Mouse (Mus musculus) hindbrain, postnatal 0 days (tissue): ENCODE measurements at regions not wholly inside any gene's neighbourhood (a gene's known extent, or its start where the extent isn't known, plus 50 kb on each side); places are given as distances from the start of the nearest gene placed in this dataset.

ENCODE experiments used
- ATAC-seq: fragments of 200-750 bp; cut with Nextera tagmentation; 2 replicates; pipeline ENCODE4 v1.8.0; 2017; ENCODE audit warnings: mild to moderate bottlenecking, moderate TSS enrichment, moderate library complexity
- DNase-seq: peaks from one replicate; pipeline ENCODE4 v3.0.0-alpha.2; 2015; ENCODE audit warnings: low spot score
- H3K27ac ChIP-seq: fragments of 300-500 bp; sonication (generic); 2 replicates; pipeline ENCODE4 v1.5.1; 2014; ENCODE audit warnings: mild to moderate bottlenecking
- H3K27me3 ChIP-seq: fragments of 300-500 bp; sonication (generic); 2 replicates; pipeline ENCODE4 v1.6.1; 2014; ENCODE audit warnings: low read length, mixed read lengths; ENCODE audit not compliant: insufficient read depth
- H3K36me3 ChIP-seq: fragments of 300-500 bp; sonication (generic); 2 replicates; pipeline ENCODE4 v1.6.1; 2014; ENCODE audit warnings: low read length, mixed read lengths; ENCODE audit not compliant: insufficient read depth
- H3K4me1 ChIP-seq: fragments of 300-500 bp; sonication (generic); 2 replicates; pipeline ENCODE4 v1.6.1; 2014; ENCODE audit warnings: antibody characterized with exemption, low read length, mixed read lengths; ENCODE audit not compliant: insufficient read depth
- H3K4me2 ChIP-seq: fragments of 300-500 bp; sonication (generic); 2 replicates; pipeline ENCODE4 v1.6.1; 2014; ENCODE audit warnings: low read depth, mild to moderate bottlenecking, low read length, moderate library complexity, mixed read lengths
- H3K4me3 ChIP-seq: fragments of 300-500 bp; sonication (generic); 2 replicates; pipeline ENCODE4 v1.5.1; 2014; ENCODE audit warnings: low read length
- H3K9ac ChIP-seq: fragments of 300-500 bp; sonication (generic); replicated peaks from 2 replicates; pipeline ENCODE4 v1.6.1; 2014; ENCODE audit warnings: mild to moderate bottlenecking, low read length, moderate library complexity, mixed read lengths
- H3K9me3 ChIP-seq: fragments of 300-500 bp; sonication (generic); 2 replicates; pipeline ENCODE4 v1.6.1; 2016; ENCODE audit warnings: low read length, mixed read lengths
- CTCF ChIP-seq: IDR thresholded peaks from 2 replicates; pipeline ENCODE4 v1.5.1; 2016; ENCODE audit warnings: antibody characterized with exemption, control low read depth, low read depth
- WGBS: fragments of 180-500 bp; shearing (Covaris S2); extraction: QIAGEN DNeasy Blood & Tissue Kit; methylation state at CpG from one replicate; pipeline ENCODE4 v1.1.7; 2014; 5-methylcytosine and 5-hydroxymethylcytosine counted together

GRCm38 (mm10) chr14:86509686-86510085 is 631.3 kb downstream of the Diaph3 start:
- no peaks in the 10 kb centered on the region for H3K27me3 ChIP-seq
- H3K4me2 ChIP-seq: no peak overlapping the region
- H3K4me3 ChIP-seq: no peak overlapping the region
- no peak overlapping the region for H3K9ac ChIP-seq
- TF ChIP-seq CTCF: no peak
- no peak overlapping the region for H3K27ac ChIP-seq
- H3K9me3 ChIP-seq: no peaks in the 10 kb centered on the region
- no peaks in the 10 kb centered on the region for H3K36me3 ChIP-seq
- no peak for ATAC-seq
- no peak for DNase-seq
- 68% methylated on average over 6 of the region's 6 CpGs for WGBS
- H3K4me1 ChIP-seq: no peaks in the 10 kb centered on the region

GRCm38 (mm10) chr14:86506286-86506685 is 634.7 kb downstream of the Diaph3 start:
- TF ChIP-seq CTCF: no peak
- ATAC-seq (peak; percentile 47; the same call in 1 of the 2 replicates), DNase-seq (peak; percentile 51)
- Histone ChIP-seq H3K9me3 (no peaks in the 10 kb centered on the region), H3K27me3 (no peaks in the 10 kb centered on the region), H3K4me1 (no peaks in the 10 kb centered on the region), H3K36me3 (no peaks in the 10 kb centered on the region), H3K4me3 (no peak overlapping the region), H3K9ac (no peak overlapping the region), H3K4me2 (no peak overlapping the region), H3K27ac (no peak overlapping the region)
- 45% methylated on average over 6 of the region's 6 CpGs for WGBS

- 62% methylated on average over 4 of the region's 4 CpGs for WGBS
- DNase-seq: peak; percentile 29
- H3K4me1 ChIP-seq: peaks cover 18% of the 10 kb centered on the region; the same call in 1 of the 2 replicates
These were observed 650.2 kb downstream of the Diaph3 start for GRCm38 (mm10) chr14:86490826-86491225.

GRCm38 (mm10) chr14:86489872-86490631 is 651.0 kb downstream of the Diaph3 start:
- peak; percentile 61 for ATAC-seq
- peak; percentile 55 for DNase-seq
- Histone ChIP-seq H3K27me3 (no peaks in the 10 kb centered on the region), H3K4me2 (peak overlapping the region; percentile 25; the same call in 1 of the 2 replicates), H3K9me3 (no peaks in the 10 kb centered on the region), H3K4me3 (no peak overlapping the region), H3K4me1 (peaks cover 18% of the 10 kb centered on the region; the same call in 1 of the 2 replicates), H3K36me3 (no peaks in the 10 kb centered on the region), H3K9ac (no peak overlapping the region), H3K27ac (peak overlapping the region; percentile 72)
- TF ChIP-seq CTCF: peak; percentile 0; the same call in 1 of the 2 replicates
- WGBS: 29% methylated on average over 13 of the region's 13 CpGs

More at GRCm38 (mm10) chr14:86490826-86491225, 650.2 kb downstream of the Diaph3 start:
- Histone ChIP-seq H3K9ac (no peak overlapping the region), H3K4me2 (0 out of 2 replicates have a peak overlapping the region, but pooled peaks have one; percentile 25), H3K27me3 (no peaks in the 10 kb centered on the region), H3K9me3 (no peaks in the 10 kb centered on the region), H3K4me3 (no peak overlapping the region), H3K27ac (0 out of 2 replicates have a peak overlapping the region, but pooled peaks have one; percentile 72), H3K36me3 (no peaks in the 10 kb centered on the region)
- no peak for TF ChIP-seq CTCF
- ATAC-seq: no peak; the same call in 1 of the 2 replicates

- peak overlapping the region; percentile 25; the same call in 1 of the 2 replicates for H3K4me2 ChIP-seq
- H3K9ac ChIP-seq: no peak overlapping the region
- TF ChIP-seq CTCF: 0 out of 2 replicates have a peak, but pooled peaks have one; percentile 3
- ATAC-seq (0 out of 2 replicates have a peak, but pooled peaks have one; percentile 63), DNase-seq (peak; percentile 81)
- 53% methylated on average over 16 of the region's 16 CpGs for WGBS
- H3K9me3 ChIP-seq: no peaks in the 10 kb centered on the region
- peak overlapping the region; percentile 72; the same call in 1 of the 2 replicates for H3K27ac ChIP-seq
- no peaks in the 10 kb centered on the region for H3K27me3 ChIP-seq
- no peak overlapping the region for H3K4me3 ChIP-seq
- peaks cover 18% of the 10 kb centered on the region; the same call in 1 of the 2 replicates for H3K4me1 ChIP-seq
- no peaks in the 10 kb centered on the region for H3K36me3 ChIP-seq
These were observed 651.8 kb downstream of the Diaph3 start for GRCm38 (mm10) chr14:86489044-86489816.

- no peak overlapping the region for H3K9ac ChIP-seq
- TF ChIP-seq CTCF: no peak
- no peaks in the 10 kb centered on the region for H3K9me3 ChIP-seq
- H3K4me3 ChIP-seq: no peak overlapping the region
- DNase-seq (no peak), ATAC-seq (no peak)
- peaks cover 18% of the 10 kb centered on the region; the same call in 1 of the 2 replicates for H3K4me1 ChIP-seq
- 31% methylated on average over 8 of the region's 8 CpGs for WGBS
- H3K36me3 ChIP-seq: no peaks in the 10 kb centered on the region
- H3K4me2 ChIP-seq: no peak overlapping the region
- no peaks in the 10 kb centered on the region for H3K27me3 ChIP-seq
- H3K27ac ChIP-seq: no peak overlapping the region
These were observed 653.6 kb downstream of the Diaph3 start for GRCm38 (mm10) chr14:86487285-86487897.
